Mouse (Mus musculus) CH12.LX (cell line): Measurements from ENCODE around the gene Dnah8.

Source experiments
- CTCF ChIP-seq, 2 experiments: IDR thresholded peaks in 1 of 2; conservative IDR thresholded peaks in 1 of 2; 2 replicates each; pipeline ENCODE4 v1.5.1; 2011 to 2012; ENCODE audit warnings: low read depth in 2 of 2, low read length in 2 of 2, improper control_type of control experiment in 1 of 2, inconsistent platforms in 1 of 2, mild to moderate bottlenecking in 1 of 2, moderate library complexity in 1 of 2
- EP300 ChIP-seq: IDR thresholded peaks from 2 replicates; pipeline ENCODE4 v1.6.1; 2011; ENCODE audit warnings: low read length, improper control_type of control experiment
- ETS1 ChIP-seq: conservative IDR thresholded peaks from 2 replicates; pipeline ENCODE4 v1.6.1; 2012; ENCODE audit warnings: low read depth, mild to moderate bottlenecking, inconsistent platforms, low read length, improper control_type of control experiment, moderate library complexity
- MAX ChIP-seq: IDR thresholded peaks from 2 replicates; pipeline ENCODE4 v1.6.1; 2011; ENCODE audit warnings: low read length, improper control_type of control experiment
- MXI1 ChIP-seq: IDR thresholded peaks from 2 replicates; pipeline ENCODE4 v1.6.1; 2011; ENCODE audit warnings: mild to moderate bottlenecking, low read depth, low read length, improper control_type of control experiment
- NELFE ChIP-seq: IDR thresholded peaks from 2 replicates; pipeline ENCODE4 v1.6.1; 2011; ENCODE audit warnings: low read depth, low read length, improper control_type of control experiment
- POLR2A ChIP-seq: IDR thresholded peaks from 2 replicates; pipeline ENCODE4 v1.6.1; 2011; ENCODE audit warnings: low read depth, mild to moderate bottlenecking, improper control_type of control experiment, low read length

DNA sequence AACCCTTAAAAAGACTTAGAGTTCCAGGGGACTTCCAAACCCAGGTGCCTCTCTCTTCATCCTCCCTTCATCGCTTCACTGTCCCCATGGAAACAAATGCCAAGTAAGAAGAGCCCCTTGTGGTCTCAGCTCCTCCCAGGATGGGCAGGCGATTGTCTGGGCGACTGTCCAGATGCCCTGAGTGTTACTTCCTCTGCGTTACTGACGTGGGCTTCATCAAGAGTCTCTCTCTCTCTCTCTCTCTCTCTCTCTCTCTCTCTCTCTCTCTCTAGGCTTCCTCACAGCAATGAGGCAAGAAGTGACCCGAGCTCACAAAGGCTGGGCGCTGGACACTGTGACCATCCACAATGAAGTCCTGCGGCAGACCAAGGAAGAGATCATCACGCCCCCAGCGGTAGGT lies 246.9 kb downstream of the Dnah8 start:
- no peak for TF ChIP-seq EP300
- no peak for TF ChIP-seq POLR2A
- TF ChIP-seq NELFE, result no peak
- no peak for TF ChIP-seq MXI1
- TF ChIP-seq CTCF (conservative IDR thresholded peaks at IDR 0.05 in 1 of 2, IDR thresholded peaks at IDR 0.05 in 1 of 2; ENCODE audit: low read depth in 2 of 2, low read length in 2 of 2), result no peak
- TF ChIP-seq ETS1, result no peak
- no peak for TF ChIP-seq MAX
